Mouse (Mus musculus): ENCODE results near the gene Tent4b. TPM values are rescaled to one million over a fixed set of nuclear protein-coding genes. Genes with fewer than 3 reads are reported as not detected.

Tent4b gene
- polyA plus RNA-seq, 1 experiment from 2014 or later = 12.7 TPM

GRCm38 (mm10) chr8:88299907-88300603, 101.0 kb downstream of the Tent4b start:
- no peak overlapping the region for H3K27ac ChIP-seq
- no peaks in the 10 kb centered on the region for H3K9me3 ChIP-seq

GRCm38 (mm10) chr8:88301589-88302437, 102.8 kb downstream of the Tent4b start:
- Histone ChIP-seq H3K36me3 (replicated peaks) (no peaks in the 10 kb centered on the region), H3K9me3 (no peaks in the 10 kb centered on the region), H3K4me3 (replicated peaks) (no peak overlapping the region), H3K9ac (no peak overlapping the region), H3K4me1 (peaks cover 7% of the 10 kb centered on the region), H3K27me3 (no peaks in the 10 kb centered on the region), H3K4me2 (no peak overlapping the region), H3K27ac (no peak overlapping the region)
- no peak for ATAC-seq (ENCODE audit: low FRiP score)
- WGBS = 65% methylated on average over 15 of the region's 15 CpGs

More at GRCm38 (mm10) chr8:88299907-88300603, 101.0 kb downstream of the Tent4b start:
- H3K9ac ChIP-seq = no peak overlapping the region
- H3K27me3 ChIP-seq = no peaks in the 10 kb centered on the region
- H3K36me3 ChIP-seq (replicated peaks) = no peaks in the 10 kb centered on the region
- H3K4me3 ChIP-seq (replicated peaks) = no peak overlapping the region
- H3K4me2 ChIP-seq = no peak overlapping the region
- no peak for ATAC-seq (ENCODE audit: low FRiP score)
- 89% methylated on average over 10 of the region's 10 CpGs for WGBS
- H3K4me1 ChIP-seq = peaks cover 7% of the 10 kb centered on the region

- H3K4me3 ChIP-seq (replicated peaks) = no peak overlapping the region
- no peak overlapping the region for H3K9ac ChIP-seq
- H3K4me1 ChIP-seq = peaks cover 7% of the 10 kb centered on the region
- 95% methylated on average over 4 of the region's 4 CpGs for WGBS
- no peaks in the 10 kb centered on the region for H3K9me3 ChIP-seq
- H3K27ac ChIP-seq = no peak overlapping the region
- H3K4me2 ChIP-seq = no peak overlapping the region
- no peaks in the 10 kb centered on the region for H3K36me3 ChIP-seq (replicated peaks)
- H3K27me3 ChIP-seq = no peaks in the 10 kb centered on the region
- no peak for ATAC-seq (ENCODE audit: low FRiP score)
Observed at GRCm38 (mm10) chr8:88305814-88306213, 106.8 kb downstream of the Tent4b start.

GRCm38 (mm10) chr8:88306511-88306910, 107.5 kb downstream of the Tent4b start:
- H3K27me3 ChIP-seq = no peaks in the 10 kb centered on the region
- no peak overlapping the region for H3K9ac ChIP-seq
- no peaks in the 10 kb centered on the region for H3K9me3 ChIP-seq
- peaks cover 6% of the 10 kb centered on the region for H3K4me1 ChIP-seq
- no peak for ATAC-seq (ENCODE audit: low FRiP score)
- WGBS = 79% methylated on average over 14 of the region's 14 CpGs
- no peak overlapping the region for H3K4me2 ChIP-seq
- H3K36me3 ChIP-seq (replicated peaks) = no peaks in the 10 kb centered on the region
- H3K27ac ChIP-seq = no peak overlapping the region
- H3K4me3 ChIP-seq (replicated peaks) = no peak overlapping the region

DNA sequence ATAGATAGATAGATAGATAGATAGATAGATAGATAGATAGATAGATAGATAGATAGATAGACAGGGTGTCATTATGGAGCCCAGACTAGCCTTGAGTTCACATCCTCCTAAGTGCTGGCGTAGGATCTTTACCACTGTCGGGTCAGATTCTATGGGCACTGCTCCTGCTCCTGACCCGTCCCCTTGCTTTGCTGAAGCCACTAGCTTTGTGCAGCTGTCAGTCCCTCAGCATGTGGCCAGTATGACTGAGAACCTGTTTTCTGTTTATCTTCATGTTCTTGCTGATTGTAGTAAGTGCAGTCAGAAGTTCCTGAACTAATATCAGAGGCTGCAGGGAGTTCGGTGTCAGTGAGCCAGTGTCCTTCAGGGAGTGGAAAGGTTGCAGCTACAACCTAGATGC, 108.7 kb downstream of the Tent4b start:
- Histone ChIP-seq H3K9ac (no peak overlapping the region), H3K27ac (no peak overlapping the region), H3K4me1 (no peaks in the 10 kb centered on the region), H3K4me3 (replicated peaks) (no peak overlapping the region), H3K36me3 (replicated peaks) (no peaks in the 10 kb centered on the region), H3K27me3 (no peaks in the 10 kb centered on the region), H3K4me2 (no peak overlapping the region), H3K9me3 (no peaks in the 10 kb centered on the region)
- 85% methylated on average over 4 of the region's 4 CpGs for WGBS
- no peak for ATAC-seq (ENCODE audit: low FRiP score)

Other genes with a start within 250 kb of the Tent4b start
- gene Zfp423, start 239.6 kb upstream of the Tent4b start, polyA plus RNA-seq (2016; fragmentation: Nextera tagmentation; extraction: Ambion mirVana) = 35.0 and 36.6 TPM in 2 replicates
- gene Cnep1r1, start 80.4 kb upstream of the Tent4b start, polyA plus RNA-seq (2016; fragmentation: Nextera tagmentation; extraction: Ambion mirVana) = 51.4 and 52.0 TPM in 2 replicates
- gene Heatr3, start 61.4 kb upstream of the Tent4b start, polyA plus RNA-seq (2016; fragmentation: Nextera tagmentation; extraction: Ambion mirVana) = 43.3 and 43.7 TPM in 2 replicates
- 2.2 and 2.5 TPM in 2 replicates for gene Adcy7, start 73.2 kb downstream of the Tent4b start, polyA plus RNA-seq (2016; fragmentation: Nextera tagmentation; extraction: Ambion mirVana)
- 86.4 and 87.7 TPM in 2 replicates for gene Brd7, start 163.0 kb downstream of the Tent4b start, polyA plus RNA-seq (2016; fragmentation: Nextera tagmentation; extraction: Ambion mirVana)